Mouse (Mus musculus): ENCODE measurements around the gene Prss28. TPM values are rescaled to one million over a fixed set of nuclear protein-coding genes. Genes with fewer than 3 reads are reported as not detected.

Gene Prss28
- polyA plus RNA-seq, 1 experiment from 2014 or later: not detected

DNA sequence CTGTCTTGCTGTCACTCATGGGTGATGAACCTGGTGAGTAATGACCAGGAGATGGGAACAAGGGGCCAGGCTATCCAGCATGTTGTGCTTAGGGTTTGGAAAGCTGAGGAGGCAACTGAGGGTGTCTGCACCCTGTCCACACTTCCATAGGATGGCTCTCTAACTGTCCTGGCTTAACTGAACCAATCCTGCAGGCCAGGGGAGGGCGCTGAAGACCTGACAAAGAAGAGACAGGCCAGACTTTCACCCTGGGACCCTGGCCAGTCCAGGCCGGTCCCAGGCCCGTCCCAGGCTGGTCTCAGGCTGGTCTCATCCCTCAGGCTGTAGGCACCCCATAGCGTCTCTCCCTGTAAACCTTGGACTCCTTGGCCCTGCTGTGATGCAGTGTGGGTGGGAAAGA lies 18.0 kb upstream of the Prss28 start:
- no peak overlapping the region for H3K4me2 ChIP-seq (replicated peaks)
- no peak overlapping the region for H3K27ac ChIP-seq (replicated peaks)
- no peak for ATAC-seq (replicated peaks)
- no peak overlapping the region for H3K9ac ChIP-seq (replicated peaks)
- H3K27me3 ChIP-seq: no peaks in the 10 kb centered on the region
- H3K4me3 ChIP-seq: no peak overlapping the region
- no peaks in the 10 kb centered on the region for H3K4me1 ChIP-seq
- no peaks in the 10 kb centered on the region for H3K9me3 ChIP-seq
- H3K36me3 ChIP-seq: no peaks in the 10 kb centered on the region
- 32% methylated on average over 4 of the region's 4 CpGs for WGBS

DNA sequence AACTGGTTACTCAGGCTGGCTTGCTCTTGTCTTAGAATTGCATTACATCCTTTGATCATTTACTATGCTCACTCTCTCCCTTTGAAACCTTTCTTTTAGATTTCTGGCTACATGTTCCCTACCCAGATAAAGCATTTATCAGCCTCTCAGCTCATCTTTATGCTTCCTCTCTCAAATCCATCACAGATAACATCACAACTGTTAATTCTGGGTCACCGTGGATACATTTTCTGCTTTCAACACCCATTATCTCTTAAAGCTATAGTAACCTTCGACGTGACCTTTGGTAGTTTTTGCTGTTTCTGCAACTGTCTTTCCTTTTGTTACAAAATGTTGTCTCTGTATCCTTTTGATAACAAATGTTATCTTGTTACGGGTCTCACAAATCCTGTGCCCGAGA lies 15.0 kb upstream of the Prss28 start:
- no peak overlapping the region for H3K4me3 ChIP-seq
- WGBS: 81% methylated on average over 5 of the region's 5 CpGs

DNA sequence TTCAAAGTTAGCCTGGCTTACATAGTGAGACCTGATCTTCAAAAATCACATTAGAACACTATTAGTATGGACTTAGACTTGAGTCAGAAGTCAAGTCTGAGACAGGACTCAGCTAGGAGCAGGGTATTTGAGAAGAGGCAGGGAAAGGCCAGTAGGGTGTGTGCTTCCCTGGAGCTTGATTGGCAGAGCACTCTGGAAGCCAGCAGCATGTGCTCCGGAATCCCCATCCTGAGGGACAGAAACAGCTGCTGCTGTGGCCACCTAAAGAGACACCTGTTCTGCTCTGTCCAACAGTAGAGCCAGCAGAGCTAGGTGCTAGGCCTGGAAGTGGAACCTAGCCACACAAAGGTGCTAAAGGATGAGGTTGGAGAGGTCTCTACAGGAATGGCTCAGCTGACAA lies 14.3 kb upstream of the Prss28 start:
- Histone ChIP-seq H3K9ac (replicated peaks) (no peak overlapping the region), H3K9me3 (no peaks in the 10 kb centered on the region), H3K27me3 (no peaks in the 10 kb centered on the region), H3K4me3 (no peak overlapping the region), H3K4me1 (no peaks in the 10 kb centered on the region), H3K27ac (replicated peaks) (no peak overlapping the region), H3K36me3 (no peaks in the 10 kb centered on the region), H3K4me2 (replicated peaks) (no peak overlapping the region)
- WGBS: 79% methylated on average over 1 of the region's 1 CpGs
- ATAC-seq (replicated peaks): no peak

More for the DNA sequence above, 15.0 kb upstream of the Prss28 start:
- Histone ChIP-seq H3K9me3 (no peaks in the 10 kb centered on the region), H3K4me1 (no peaks in the 10 kb centered on the region), H3K27me3 (no peaks in the 10 kb centered on the region), H3K27ac (replicated peaks) (no peak overlapping the region), H3K36me3 (no peaks in the 10 kb centered on the region), H3K4me2 (replicated peaks) (no peak overlapping the region), H3K9ac (replicated peaks) (no peak overlapping the region)
- no peak for ATAC-seq (replicated peaks)

DNA sequence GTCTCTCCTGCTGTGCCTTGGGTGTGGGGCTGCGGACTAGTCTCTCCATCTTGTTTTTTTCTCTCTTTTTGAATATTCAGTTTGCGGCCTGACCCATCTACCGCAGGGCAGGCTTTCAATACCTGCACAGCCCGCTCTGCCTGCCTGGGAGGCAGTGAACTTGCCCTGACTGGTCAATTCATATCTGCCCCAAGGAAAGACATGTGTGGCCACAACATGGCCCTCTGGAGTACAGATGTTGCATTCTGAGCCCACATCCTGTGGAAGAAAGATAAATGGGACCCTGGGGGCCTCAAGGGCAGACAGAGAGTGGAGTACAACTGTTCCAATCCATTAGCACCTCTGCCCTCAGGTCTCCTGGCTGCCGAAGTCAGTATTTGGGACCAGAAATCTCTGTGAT lies 10.4 kb upstream of the Prss28 start, which contains the start of gene Prss34:
TSS of gene Prss34 (plus strand) at position 301 of the 400 bp plus-strand sequence.
- Histone ChIP-seq H3K9ac (replicated peaks) (no peak within 1 kb of the TSS), H3K27me3 (no peaks in the 10 kb centered on the region), H3K36me3 (no peaks in the 10 kb centered on the region), H3K4me2 (replicated peaks) (no peak within 1 kb of the TSS), H3K9me3 (no peaks in the 10 kb centered on the region), H3K4me1 (no peaks in the 10 kb centered on the region), H3K27ac (replicated peaks) (no peak within 1 kb of the TSS), H3K4me3 (no peak within 1 kb of the TSS)
- no peak for ATAC-seq (replicated peaks)
- WGBS: 91% methylated on average over 5 of the region's 5 CpGs

DNA sequence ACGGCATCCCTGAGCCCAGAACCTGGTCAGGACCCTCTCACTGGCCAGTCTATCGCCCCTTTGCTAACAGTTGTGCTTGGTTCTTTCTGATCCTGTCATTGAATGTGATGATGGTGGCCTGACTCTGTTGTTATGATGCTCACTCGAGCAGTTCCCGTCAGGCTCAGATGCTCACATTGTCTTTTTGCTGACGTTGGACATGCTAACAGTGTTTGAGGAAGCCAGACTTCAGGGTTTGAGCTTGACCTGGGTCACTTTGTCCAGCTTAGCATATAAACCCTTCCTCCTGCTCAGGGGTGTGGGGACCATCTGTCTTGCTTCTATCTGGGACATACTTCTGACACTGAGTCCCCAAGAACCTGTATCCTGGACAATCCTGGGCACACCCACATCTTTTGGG lies 9.9 kb downstream of the Prss28 start, which contains the start of gene Prss29:
TSS of gene Prss29 (plus strand) at position 301 of the 400 bp plus-strand sequence.
- H3K4me1 ChIP-seq: no peaks in the 10 kb centered on the region
- no peaks in the 10 kb centered on the region for H3K9me3 ChIP-seq
- no peak within 1 kb of the TSS for H3K4me3 ChIP-seq
- H3K36me3 ChIP-seq: no peaks in the 10 kb centered on the region
- 79% methylated on average over 5 of the region's 5 CpGs for WGBS
- no peak within 1 kb of the TSS for H3K9ac ChIP-seq (replicated peaks)
- no peak for ATAC-seq (replicated peaks)
- H3K27ac ChIP-seq (replicated peaks): no peak within 1 kb of the TSS
- no peak within 1 kb of the TSS for H3K4me2 ChIP-seq (replicated peaks)
- H3K27me3 ChIP-seq: no peaks in the 10 kb centered on the region

DNA sequence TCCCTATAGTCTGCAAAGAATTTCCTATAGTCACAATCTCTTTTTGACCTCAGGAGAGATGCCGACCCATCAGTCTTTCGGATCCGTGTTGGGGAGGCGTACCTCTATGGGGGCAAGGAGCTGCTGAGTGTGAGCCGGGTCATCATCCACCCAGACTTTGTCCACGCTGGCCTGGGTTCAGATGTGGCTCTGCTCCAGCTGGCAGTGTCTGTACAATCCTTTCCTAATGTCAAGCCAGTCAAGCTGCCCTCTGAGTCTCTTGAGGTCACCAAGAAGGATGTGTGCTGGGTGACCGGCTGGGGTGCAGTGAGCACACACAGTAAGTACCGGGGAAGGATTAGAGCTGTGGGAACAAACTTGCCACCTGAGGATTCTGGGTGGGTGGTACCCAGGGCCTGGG lies 12.4 kb downstream of the Prss28 start:
- ATAC-seq (replicated peaks): no peak
- Histone ChIP-seq H3K4me1 (no peaks in the 10 kb centered on the region), H3K9me3 (no peaks in the 10 kb centered on the region), H3K27me3 (no peaks in the 10 kb centered on the region), H3K27ac (replicated peaks) (no peak overlapping the region), H3K4me2 (replicated peaks) (no peak overlapping the region), H3K36me3 (no peaks in the 10 kb centered on the region), H3K9ac (replicated peaks) (no peak overlapping the region), H3K4me3 (no peak overlapping the region)
- 90% methylated on average over 8 of the region's 8 CpGs for whole genome bisulfite sequencing

DNA sequence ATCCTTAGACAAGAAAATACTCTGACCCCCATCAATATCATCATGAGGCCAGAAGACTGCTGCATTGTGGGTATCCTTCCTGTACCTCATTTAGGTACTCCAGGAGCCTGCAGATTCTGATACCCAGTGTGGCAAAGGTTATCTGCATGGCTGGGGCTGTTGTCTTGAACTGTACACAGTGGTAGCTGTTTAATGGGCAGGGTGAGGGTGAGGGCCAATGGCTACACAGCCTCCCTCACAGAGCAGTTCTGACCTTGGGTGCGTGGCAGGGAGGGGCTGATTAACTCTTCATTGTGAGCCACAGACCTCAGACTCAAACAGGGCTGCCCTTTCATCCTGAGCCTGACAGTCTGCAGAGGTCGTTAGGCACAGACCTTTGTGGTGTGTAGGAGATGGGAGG lies 14.5 kb downstream of the Prss28 start:
- Histone ChIP-seq H3K4me1 (no peaks in the 10 kb centered on the region), H3K9me3 (no peaks in the 10 kb centered on the region), H3K9ac (replicated peaks) (no peak overlapping the region), H3K4me3 (no peak overlapping the region), H3K27me3 (no peaks in the 10 kb centered on the region), H3K4me2 (replicated peaks) (no peak overlapping the region), H3K27ac (replicated peaks) (no peak overlapping the region), H3K36me3 (no peaks in the 10 kb centered on the region)
- ATAC-seq (replicated peaks): no peak
- WGBS: 13% methylated on average over 2 of the region's 2 CpGs

DNA sequence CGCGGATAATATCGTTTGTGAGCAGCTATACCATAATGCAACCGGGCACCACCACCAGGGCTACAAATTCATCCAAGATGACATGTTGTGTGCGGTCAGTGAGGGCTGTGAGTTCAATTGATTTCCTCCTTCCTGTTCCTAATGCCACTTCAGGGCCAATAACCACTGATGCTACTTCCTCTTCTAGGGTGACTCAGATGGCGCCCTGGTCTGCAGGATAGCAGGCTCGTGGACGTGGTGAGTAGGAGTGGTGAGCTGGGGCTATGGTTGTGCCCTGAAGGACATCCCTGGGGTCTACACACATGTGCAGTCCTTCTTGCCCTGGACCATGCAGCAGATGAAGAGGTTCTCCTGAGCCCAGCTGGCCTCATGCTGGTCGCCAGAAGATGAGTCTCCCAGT lies 23.9 kb downstream of the Prss28 start:
- Histone ChIP-seq H3K4me3 (no peak overlapping the region), H3K9ac (replicated peaks) (no peak overlapping the region), H3K27me3 (no peaks in the 10 kb centered on the region), H3K27ac (replicated peaks) (no peak overlapping the region), H3K9me3 (no peaks in the 10 kb centered on the region), H3K36me3 (no peaks in the 10 kb centered on the region), H3K4me1 (no peaks in the 10 kb centered on the region), H3K4me2 (replicated peaks) (no peak overlapping the region)
- WGBS: 77% methylated on average over 9 of the region's 9 CpGs
- no peak for ATAC-seq (replicated peaks)

DNA sequence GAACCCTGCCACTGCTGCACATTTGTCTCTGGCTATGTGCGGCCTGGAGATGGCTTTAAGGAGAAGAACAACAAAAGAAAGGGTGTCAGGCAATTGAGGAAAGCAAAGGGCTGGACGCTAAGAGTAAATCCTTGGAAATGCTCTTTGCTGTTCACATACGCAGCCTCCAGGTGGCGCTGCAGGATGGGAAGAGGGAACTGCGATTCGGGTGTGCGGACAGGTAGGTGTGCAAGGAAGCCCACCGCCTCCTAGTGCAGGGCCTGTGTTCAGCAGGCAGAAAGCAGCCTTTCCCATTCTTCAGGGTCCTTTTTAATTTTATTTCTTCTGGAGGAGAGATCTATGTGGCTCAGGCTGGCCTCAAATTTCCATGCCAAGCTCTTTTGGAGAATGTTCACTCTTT lies 25.5 kb downstream of the Prss28 start:
- no peaks in the 10 kb centered on the region for H3K27me3 ChIP-seq
- WGBS: 0% methylated on average over 8 of the region's 8 CpGs
- no peak overlapping the region for H3K4me3 ChIP-seq
- H3K36me3 ChIP-seq: no peaks in the 10 kb centered on the region
- no peaks in the 10 kb centered on the region for H3K9me3 ChIP-seq
- no peak overlapping the region for H3K4me2 ChIP-seq (replicated peaks)
- no peaks in the 10 kb centered on the region for H3K4me1 ChIP-seq
- ATAC-seq (replicated peaks): no peak
- no peak overlapping the region for H3K27ac ChIP-seq (replicated peaks)
- H3K9ac ChIP-seq (replicated peaks): no peak overlapping the region

DNA sequence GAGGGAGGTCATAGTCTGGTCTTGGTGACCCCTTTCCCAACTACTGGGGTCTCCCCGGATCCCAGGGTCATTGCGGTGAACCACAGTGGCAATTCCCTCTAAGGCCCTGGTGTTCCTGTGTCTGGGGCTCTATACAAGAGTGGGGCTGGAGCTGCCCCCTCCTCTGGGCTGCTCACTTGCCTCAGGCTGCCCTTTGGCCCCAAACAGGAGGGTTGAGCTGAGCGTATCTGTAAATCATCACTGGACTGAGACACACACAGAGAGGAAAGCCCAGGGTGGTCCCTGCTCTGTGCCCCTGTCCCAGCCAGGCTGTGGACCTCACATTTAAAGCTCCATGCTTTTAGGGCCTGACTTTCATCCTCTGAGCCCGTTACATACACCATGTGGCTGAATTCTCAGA lies 29.8 kb downstream of the Prss28 start:
- ATAC-seq (replicated peaks): no peak
- H3K27ac ChIP-seq (replicated peaks): no peak overlapping the region
- no peak overlapping the region for H3K4me2 ChIP-seq (replicated peaks)
- no peaks in the 10 kb centered on the region for H3K27me3 ChIP-seq
- WGBS: 87% methylated on average over 4 of the region's 4 CpGs
- no peaks in the 10 kb centered on the region for H3K9me3 ChIP-seq
- H3K36me3 ChIP-seq: no peaks in the 10 kb centered on the region
- no peak overlapping the region for H3K9ac ChIP-seq (replicated peaks)
- H3K4me1 ChIP-seq: no peaks in the 10 kb centered on the region
- no peak overlapping the region for H3K4me3 ChIP-seq

DNA sequence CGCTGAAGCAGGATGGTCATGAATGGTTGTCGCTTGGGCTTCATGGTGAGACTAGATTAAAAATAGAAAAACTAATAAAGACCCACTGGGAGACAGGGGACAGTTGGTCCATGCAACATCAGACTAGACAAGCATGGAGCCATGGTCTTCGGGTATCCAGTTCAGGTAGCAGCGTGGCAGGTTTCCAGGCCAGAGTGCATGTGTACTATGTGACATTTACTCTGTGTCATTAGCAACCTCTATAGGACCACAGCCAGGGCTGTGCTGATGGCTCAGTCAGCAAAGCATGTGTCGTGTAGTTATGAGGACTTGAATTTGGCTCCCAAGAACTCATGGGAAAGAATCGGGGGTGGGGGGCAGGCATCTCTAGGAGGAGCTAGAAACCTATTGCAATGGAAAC lies 31.6 kb downstream of the Prss28 start:
- no peaks in the 10 kb centered on the region for H3K27me3 ChIP-seq
- 92% methylated on average over 6 of the region's 6 CpGs for WGBS
- H3K36me3 ChIP-seq: no peaks in the 10 kb centered on the region
- H3K4me2 ChIP-seq (replicated peaks): no peak overlapping the region
- no peak overlapping the region for H3K9ac ChIP-seq (replicated peaks)
- no peak overlapping the region for H3K4me3 ChIP-seq
- H3K4me1 ChIP-seq: no peaks in the 10 kb centered on the region
- H3K9me3 ChIP-seq: no peaks in the 10 kb centered on the region
- ATAC-seq (replicated peaks): no peak
- H3K27ac ChIP-seq (replicated peaks): no peak overlapping the region

DNA sequence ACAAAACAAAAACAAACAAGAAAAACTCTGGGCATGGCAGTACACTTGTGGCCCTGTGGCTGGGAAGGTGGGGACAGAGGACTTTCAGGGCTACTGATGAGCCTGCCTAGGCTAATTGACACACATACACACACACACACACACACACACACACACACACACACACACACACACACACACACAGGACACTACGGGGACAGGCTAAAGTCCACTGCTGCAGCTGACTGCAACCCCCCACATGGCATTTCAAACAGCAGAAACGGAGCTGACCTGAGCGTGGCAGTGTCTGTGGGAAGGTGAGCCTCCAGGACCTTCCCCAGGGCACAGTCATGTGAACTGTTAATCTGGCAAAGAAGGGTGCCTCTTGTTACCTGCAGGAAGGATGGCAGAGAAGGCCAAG lies 33.0 kb downstream of the Prss28 start:
- no peak for ATAC-seq (replicated peaks)
- Histone ChIP-seq H3K27ac (replicated peaks) (no peak overlapping the region), H3K36me3 (no peaks in the 10 kb centered on the region), H3K9me3 (no peaks in the 10 kb centered on the region), H3K4me2 (replicated peaks) (no peak overlapping the region), H3K27me3 (no peaks in the 10 kb centered on the region), H3K4me1 (no peaks in the 10 kb centered on the region), H3K9ac (replicated peaks) (no peak overlapping the region), H3K4me3 (no peak overlapping the region)
- WGBS: 54% methylated on average over 3 of the region's 3 CpGs

DNA sequence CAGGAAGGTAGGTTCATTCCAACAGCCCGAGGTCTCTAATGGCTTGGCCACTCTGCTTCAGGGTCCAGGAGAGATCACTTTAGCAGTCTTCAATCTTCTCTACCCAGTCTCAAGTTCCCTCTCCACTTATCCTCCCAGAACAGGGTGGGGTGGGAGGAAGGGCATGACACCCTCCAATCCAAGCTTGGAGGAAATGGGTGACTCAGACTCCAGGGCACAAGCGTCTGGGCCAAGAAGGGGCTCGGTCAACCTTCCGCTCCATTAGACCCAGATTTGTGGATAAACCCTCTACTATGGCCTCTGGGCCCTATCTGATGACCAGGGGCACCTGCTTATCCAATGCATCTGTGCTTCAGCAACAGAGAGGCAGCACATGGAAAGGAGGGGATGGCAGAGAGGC lies 37.0 kb downstream of the Prss28 start, which contains the start of gene Tpsab1:
TSS of gene Tpsab1 (minus strand) at position 101 of the 400 bp plus-strand sequence.
- no peaks in the 10 kb centered on the region for H3K36me3 ChIP-seq
- no peak for ATAC-seq (replicated peaks)
- no peak within 1 kb of the TSS for H3K4me3 ChIP-seq
- H3K9ac ChIP-seq (replicated peaks): no peak within 1 kb of the TSS
- H3K4me2 ChIP-seq (replicated peaks): no peak within 1 kb of the TSS
- no peaks in the 10 kb centered on the region for H3K4me1 ChIP-seq
- no peaks in the 10 kb centered on the region for H3K9me3 ChIP-seq
- 90% methylated on average over 4 of the region's 4 CpGs for WGBS
- no peak within 1 kb of the TSS for H3K27ac ChIP-seq (replicated peaks)
- no peaks in the 10 kb centered on the region for H3K27me3 ChIP-seq

Measured in forebrain, embryonic 15.5 days (tissue).